Mouse (Mus musculus) megakaryocyte, embryonic 14.5 days (primary cell): ENCODE results near the gene Wdr54. TPM values are rescaled to one million over a fixed set of nuclear protein-coding genes. Genes with fewer than 3 reads are reported as not detected.

Experiments used
- H3K27me3 ChIP-seq: replicated peaks from 2 replicates; pipeline ENCODE3; 2012; ENCODE audit warnings: inconsistent platforms
- H3K36me3 ChIP-seq: replicated peaks from 2 replicates; pipeline ENCODE3; 2012; ENCODE audit warnings: low read length, inconsistent platforms, mixed read lengths
- H3K4me1 ChIP-seq: 2 replicates; pipeline ENCODE4 v1.6.1; 2012; ENCODE audit warnings: inconsistent platforms
- H3K4me3 ChIP-seq: replicated peaks from 2 replicates; pipeline ENCODE3; 2012; ENCODE audit warnings: moderate library complexity, mild to moderate bottlenecking, inconsistent platforms
- H3K9me3 ChIP-seq: 2 replicates; pipeline ENCODE4 v1.6.1; 2012; ENCODE audit warnings: inconsistent platforms
- FLI1 ChIP-seq: IDR thresholded peaks from 2 replicates; pipeline ENCODE4 v1.6.1; 2012; ENCODE audit warnings: low read length, inconsistent platforms, mixed read lengths
- GATA1 ChIP-seq: IDR thresholded peaks from 3 replicates; pipeline ENCODE4 v1.6.1; 2012; ENCODE audit warnings: mixed read lengths, low read length, inconsistent platforms, borderline replicate concordance
- polyA plus RNA-seq: library from polyadenylated mRNA; stranded (reverse); fragments of >175 nt; gene quantifications from 2 replicates; pipeline ENCODE4 v1.2.3, GENCODE M21; 2012; ENCODE audit warnings: low replicate concordance; ENCODE audit not compliant: insufficient read depth

Gene Wdr54
- polyA plus RNA-seq, 1 experiment, result 2.0 TPM

GRCm38 (mm10) chr6:83108762-83109668 is 47.2 kb downstream of the Wdr54 start, which contains the start of gene Mrpl53:
Mrpl53 (plus strand) TSS chr6:83109040.
- no peaks in the 10 kb centered on the region for H3K27me3 ChIP-seq
- H3K9me3 ChIP-seq, result no peaks in the 10 kb centered on the region
- peaks cover 52% of the 10 kb centered on the region for H3K36me3 ChIP-seq
- H3K4me1 ChIP-seq, result peaks cover 61% of the 10 kb centered on the region
- H3K4me3 ChIP-seq, result peak within 1 kb of the TSS; percentile 100
- peak; percentile 50; the same call in 1 of the 2 replicates for TF ChIP-seq FLI1
- no peak for TF ChIP-seq GATA1

GRCm38 (mm10) chr6:83107566-83108400 is 48.4 kb downstream of the Wdr54 start:
- TF ChIP-seq GATA1 (no peak), FLI1 (no peak)
- Histone ChIP-seq H3K4me1 (peaks cover 62% of the 10 kb centered on the region), H3K27me3 (no peaks in the 10 kb centered on the region), H3K9me3 (no peaks in the 10 kb centered on the region), H3K4me3 (peak overlapping the region; percentile 100), H3K36me3 (peaks cover 63% of the 10 kb centered on the region)

- H3K9me3 ChIP-seq, result no peaks in the 10 kb centered on the region
- peaks cover 52% of the 10 kb centered on the region for H3K4me1 ChIP-seq
- TF ChIP-seq FLI1, result no peak
- TF ChIP-seq GATA1, result no peak
- H3K36me3 ChIP-seq, result peaks cover 41% of the 10 kb centered on the region
- no peaks in the 10 kb centered on the region for H3K27me3 ChIP-seq
- no peak overlapping the region for H3K4me3 ChIP-seq
Observed at GRCm38 (mm10) chr6:83104158-83104557, 52.0 kb downstream of the Wdr54 start.

GRCm38 (mm10) chr6:83103130-83103650 is 53.0 kb downstream of the Wdr54 start:
- Histone ChIP-seq H3K4me1 (peaks cover 46% of the 10 kb centered on the region), H3K36me3 (peaks cover 41% of the 10 kb centered on the region), H3K4me3 (peak overlapping the region; percentile 69), H3K27me3 (no peaks in the 10 kb centered on the region), H3K9me3 (no peaks in the 10 kb centered on the region)
- TF ChIP-seq GATA1 (no peak), FLI1 (no peak)

GRCm38 (mm10) chr6:83101688-83102556 is 54.3 kb downstream of the Wdr54 start:
- no peaks in the 10 kb centered on the region for H3K9me3 ChIP-seq
- H3K4me1 ChIP-seq, result peaks cover 34% of the 10 kb centered on the region
- TF ChIP-seq GATA1, result no peak
- no peak for TF ChIP-seq FLI1
- peaks cover 33% of the 10 kb centered on the region for H3K36me3 ChIP-seq
- H3K4me3 ChIP-seq, result peak overlapping the region; percentile 99
- H3K27me3 ChIP-seq, result peaks cover 1% of the 10 kb centered on the region

GRCm38 (mm10) chr6:83101316-83101687 is 54.9 kb downstream of the Wdr54 start, which contains the start of the genes Ccdc142 and Gm42688:
Ccdc142 (plus strand) TSS chr6:83101601.
Gm42688 (plus strand) TSS chr6:83101617.
- Histone ChIP-seq H3K9me3 (no peaks in the 10 kb centered on the region), H3K4me3 (peak within 1 kb of the TSS; percentile 99), H3K4me1 (peaks cover 36% of the 10 kb centered on the region), H3K36me3 (peaks cover 28% of the 10 kb centered on the region), H3K27me3 (peaks cover 1% of the 10 kb centered on the region)
- TF ChIP-seq FLI1 (no peak), GATA1 (no peak)

Other genes with a start within 250 kb of the Wdr54 start
- not detected in 2 replicates for gene Sema4f, start 216.6 kb downstream of the Wdr54 start, polyA plus RNA-seq
- 3.6 and 5.2 TPM in 2 replicates for gene M1ap, start 209.5 kb downstream of the Wdr54 start, polyA plus RNA-seq
- 159 and 256 TPM in 2 replicates for gene Dok1, start 122.9 kb downstream of the Wdr54 start, polyA plus RNA-seq
- gene Loxl3, start 122.2 kb downstream of the Wdr54 start, polyA plus RNA-seq, result 0.40 and 4.2 TPM in 2 replicates
- gene Aup1, start 101.9 kb downstream of the Wdr54 start, polyA plus RNA-seq, result 1,695 and 4,915 TPM in 2 replicates
- 27.7 and 49.5 TPM in 2 replicates for gene Htra2, start 101.1 kb downstream of the Wdr54 start, polyA plus RNA-seq
- gene Dqx1, start 98.6 kb downstream of the Wdr54 start, polyA plus RNA-seq, result 0.22 TPM in 1 of 2 replicates, not detected in the other
- not detected in 2 replicates for gene Tlx2, start 86.1 kb downstream of the Wdr54 start, polyA plus RNA-seq
- 6.8 and 7.3 TPM in 2 replicates for gene Pcgf1, start 78.5 kb downstream of the Wdr54 start, polyA plus RNA-seq
- gene Lbx2, start 70.0 kb downstream of the Wdr54 start, polyA plus RNA-seq, result 3.3 TPM in 1 of 2 replicates, not detected in the other
- 1.8 and 2.0 TPM in 2 replicates for gene Ccdc142, start 54.8 kb downstream of the Wdr54 start, polyA plus RNA-seq
- 0.99 and 2.7 TPM in 2 replicates for gene Gm42688, start 54.8 kb downstream of the Wdr54 start, polyA plus RNA-seq
- gene Mrpl53, start 47.4 kb downstream of the Wdr54 start, polyA plus RNA-seq, result 9.6 and 78.7 TPM in 2 replicates
- gene Mogs, start 40.9 kb downstream of the Wdr54 start, polyA plus RNA-seq, result 76.1 and 165 TPM in 2 replicates
- 86.6 and 121 TPM in 2 replicates for gene Wbp1, start 34.8 kb downstream of the Wdr54 start, polyA plus RNA-seq
- gene Ino80b, start 31.0 kb downstream of the Wdr54 start, polyA plus RNA-seq, result 201 and 370 TPM in 2 replicates
- gene Rtkn, start 20.9 kb downstream of the Wdr54 start, polyA plus RNA-seq, result 15.8 and 48.5 TPM in 2 replicates
- 0.36 TPM in 1 of 2 replicates, not detected in the other for gene 1700003E16Rik, start within 50 bp of the Wdr54 start, polyA plus RNA-seq
- 113 and 905 TPM in 2 replicates for gene Dctn1, start 9.5 kb upstream of the Wdr54 start, polyA plus RNA-seq
- gene Slc4a5, start 63.4 kb upstream of the Wdr54 start, polyA plus RNA-seq, result 0.32 TPM in 1 of 2 replicates, not detected in the other
- gene Mthfd2, start 169.5 kb upstream of the Wdr54 start, polyA plus RNA-seq, result 17.8 and 30.5 TPM in 2 replicates
- gene Mob1a, start 169.6 kb upstream of the Wdr54 start, polyA plus RNA-seq, result 20.8 and 26.9 TPM in 2 replicates
- 46.0 and 113 TPM in 2 replicates for gene Bola3, start 192.8 kb upstream of the Wdr54 start, polyA plus RNA-seq